Mouse (Mus musculus) megakaryocyte, adult 5-6 weeks (primary cell): ENCODE results near the gene Olfr58. TPM values are rescaled to one million over a fixed set of nuclear protein-coding genes. Genes with fewer than 3 reads are reported as not detected.
"Not testable (repeated sequence)": the region's sequence is repeated elsewhere in the genome, so short reads cannot be mapped to it uniquely, and the experiment has no call there.

Source experiments
- ATAC-seq: 2 replicates; pipeline ENCODE4 v1.8.0; 2016; ENCODE audit warnings: mild to moderate bottlenecking, inconsistent platforms; ENCODE audit not compliant: poor library complexity, severe bottlenecking
- total RNA-seq, 2 experiments: library from RNA; stranded (forward) in 1 of 2; stranded (reverse) in 1 of 2; fragments of 153-499, 151-499 nt in 1 of 2; fragments of 221-1000, 200-1000 nt in 1 of 2; gene quantifications; 2 replicates each; pipeline versions ENCODE4 v1.2.3 to v1.2.4; 2015 to 2017

Gene Olfr58
- not detected in 2 replicates for total RNA-seq (2015)
- not detected in 2 replicates for total RNA-seq (2017)

GRCm38 (mm10) chr9:19779983-19780382 is at the start of gene Olfr58:
Gene Olfr58 (plus strand): TSS chr9:19780283.
- no peak for ATAC-seq

DNA sequence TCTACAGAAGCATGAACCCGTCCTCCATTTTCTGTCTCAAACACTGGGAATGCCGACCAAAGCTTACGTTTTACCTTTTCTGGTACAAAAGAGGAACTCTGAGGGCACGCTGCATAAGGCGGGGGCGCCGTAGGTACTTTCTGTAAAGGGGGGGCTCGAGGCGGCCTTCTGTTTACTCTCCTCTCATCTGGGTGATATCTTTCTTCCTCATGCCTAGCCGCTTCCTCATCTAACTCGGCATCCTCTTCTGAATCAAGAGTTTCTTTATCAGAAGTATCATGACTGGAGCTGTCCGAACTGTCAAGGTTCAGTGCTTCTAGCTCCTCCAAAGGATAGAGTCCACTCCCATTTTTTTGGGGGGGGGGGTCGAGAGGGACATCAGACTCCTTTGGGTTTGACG is 10.9 kb upstream of the Olfr58 start:
- no peak for ATAC-seq

GRCm38 (mm10) chr9:19769701-19770100 is 10.4 kb upstream of the Olfr58 start:
- no peak for ATAC-seq

DNA sequence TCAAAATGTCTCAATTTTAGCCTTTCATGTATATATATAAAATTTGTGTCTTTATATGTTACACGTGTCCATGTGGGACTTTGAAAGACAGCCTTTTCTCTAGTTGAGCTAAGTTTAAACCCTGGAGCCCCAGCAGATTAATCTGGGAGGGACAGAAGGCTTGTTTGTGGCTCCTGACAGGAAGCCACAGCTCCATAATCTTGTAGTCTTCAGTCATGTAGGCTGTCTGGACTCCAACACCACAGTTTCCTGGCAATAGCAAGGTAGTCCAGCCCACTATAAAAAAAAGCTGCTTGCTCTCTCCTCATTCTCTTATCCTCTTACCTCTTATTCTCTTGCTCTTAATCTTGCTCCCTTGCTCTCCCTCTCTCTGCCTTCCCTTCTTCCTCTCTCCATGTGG is 22.9 kb downstream of the Olfr58 start:
- no peak for ATAC-seq

DNA sequence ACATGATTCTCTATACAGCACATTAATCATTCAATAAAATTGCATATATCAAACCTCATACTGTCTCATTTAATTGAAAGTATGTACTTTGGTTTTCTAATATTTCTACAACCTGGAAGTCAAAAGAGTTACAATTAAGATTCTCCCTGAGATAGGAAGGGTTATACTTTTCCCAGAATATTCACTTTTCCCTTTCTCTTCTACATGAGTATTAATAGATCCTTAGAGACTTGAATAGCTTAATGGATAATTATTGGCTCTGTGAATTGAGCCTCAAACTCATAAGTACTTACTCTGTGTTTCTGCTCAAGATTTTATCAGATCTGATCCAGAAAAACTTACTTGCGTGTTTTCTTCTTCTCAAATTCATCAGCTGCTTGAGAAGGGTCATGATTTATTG is 24.5 kb downstream of the Olfr58 start, which contains the start of gene Olfr859:
TSS of gene Olfr859 (plus strand) at position 301 of the 400 bp plus-strand sequence.
- not testable (repeated sequence) for ATAC-seq

Other genes with a start within 250 kb of the Olfr58 start
- not detected in 2 replicates for gene Olfr853, start 239.2 kb upstream of the Olfr58 start, total RNA-seq (2015)
- not detected in 2 replicates for gene Olfr853, start 239.2 kb upstream of the Olfr58 start, total RNA-seq (2017)
- not detected in 2 replicates for gene Olfr854, start 212.9 kb upstream of the Olfr58 start, total RNA-seq (2015)
- gene Olfr854, start 212.9 kb upstream of the Olfr58 start, total RNA-seq (2017), result not detected in 2 replicates
- gene Olfr855, start 197.7 kb upstream of the Olfr58 start, total RNA-seq (2015), result not detected in 2 replicates
- gene Olfr855, start 197.7 kb upstream of the Olfr58 start, total RNA-seq (2017), result 0.11 TPM in 1 of 2 replicates, not detected in the other
- gene Zfp317, start 158.2 kb upstream of the Olfr58 start, total RNA-seq (2015), result 8.8 and 9.2 TPM in 2 replicates
- 14.0 and 14.8 TPM in 2 replicates for gene Zfp317, start 158.2 kb upstream of the Olfr58 start, total RNA-seq (2017)
- not detected in 2 replicates for gene Olfr857, start 70.8 kb upstream of the Olfr58 start, total RNA-seq (2015)
- not detected in 2 replicates for gene Olfr857, start 70.8 kb upstream of the Olfr58 start, total RNA-seq (2017)
- gene Olfr859, start 24.6 kb downstream of the Olfr58 start, total RNA-seq (2015), result not detected in 2 replicates
- gene Olfr859, start 24.6 kb downstream of the Olfr58 start, total RNA-seq (2017), result not detected in 2 replicates
- not detected in 2 replicates for gene Olfr860, start 69.5 kb downstream of the Olfr58 start, total RNA-seq (2015)
- not detected in 2 replicates for gene Olfr860, start 69.5 kb downstream of the Olfr58 start, total RNA-seq (2017)
- not detected in 2 replicates for gene Olfr862, start 107.7 kb downstream of the Olfr58 start, total RNA-seq (2015)
- gene Olfr862, start 107.7 kb downstream of the Olfr58 start, total RNA-seq (2017), result not detected in 2 replicates
- not detected in 2 replicates for gene Olfr77, start 136.6 kb downstream of the Olfr58 start, total RNA-seq (2015)
- gene Olfr77, start 136.6 kb downstream of the Olfr58 start, total RNA-seq (2017), result 0.11 and 0.12 TPM in 2 replicates
- gene Olfr866, start 247.8 kb downstream of the Olfr58 start, total RNA-seq (2015), result not detected in 2 replicates
- not detected in 2 replicates for gene Olfr866, start 247.8 kb downstream of the Olfr58 start, total RNA-seq (2017)